In genomic region chr5:64281674-64282073, GRCm38 (mm10) we compare ENCODE assay signal across 32 mouse cellular contexts.
A peak's percentile ranks its signal among the peaks of the same experiment; 100 is the strongest.
DNase-seq lines count a peak whose midpoint lies in the region; ATAC-seq and TF ChIP-seq lines count a peak whose summit lies in the region.
"Had no signal": no experiment of that assay in that cellular context is flagged by ENCODE, and none has a peak within 500 bp of the region (broad histone marks: within the 10 kb centered on the region; RNA-seq: fewer than 3 reads in every experiment).

No protein-coding gene starts in this region.

- peak; percentile 68 for ATAC-seq in Patski
- peak; percentile 14; the same call in 1 of the 2 replicates for ATAC-seq in stomach, postnatal 0 days (ENCODE audit: low FRiP score, low TSS enrichment)
- ATAC-seq in midbrain, embryonic 15.5 days (replicated peaks), result no peak
- ATAC-seq: forebrain, embryonic 14.5 days; forebrain, postnatal 0 days; hindbrain, postnatal 0 days; inflammation-experienced regulatory T-cells, adult 6 months; intestine, embryonic 16.5 days had no signal

- TF ChIP-seq CTCF in gastrocnemius, adult 2 months (IDR thresholded peaks at IDR 0.05), result no peak
- no peak for TF ChIP-seq CTCF in Patski (IDR thresholded peaks at IDR 0.05)
- TF ChIP-seq CTCF in stomach, postnatal 0 days (IDR thresholded peaks at IDR 0.05; ENCODE audit: low read depth), result no peak

- peak; percentile 59 for DNase-seq in adrenal gland, adult 2 months
- DNase-seq in adrenal gland, adult 8-10 months, result no peak
- DNase-seq in gastrocnemius, adult 2 months, result no peak
- no peak for DNase-seq in gastrocnemius, adult 18-20 months (ENCODE audit: low spot score)
- no peak for DNase-seq in Patski (ENCODE audit: low read depth, low spot score)
- DNase-seq in stomach, postnatal 0 days (ENCODE audit: low spot score), result no peak
- no peak for DNase-seq in MN1 (ENCODE audit: low spot score)
- DNase-seq: adrenal gland, postnatal 25 days; cerebellum, adult 11-12 months; cerebellum, adult 8-10 months; cerebellum, postnatal 10 days; embryo, embryonic 11 days; forebrain, postnatal 0 days; gastrocnemius, postnatal 10 days; gastrocnemius, postnatal 36 days; heart, adult 2 months; heart, postnatal 14 days; heart, postnatal 4 days; kidney, adult 18-20 months had no signal

- no peaks in the 10 kb centered on the region for H3K9me3 ChIP-seq in stomach, postnatal 0 days (ENCODE audit: control insufficient read depth, low read length)
- no peaks in the 10 kb centered on the region for H3K9me3 ChIP-seq in midbrain, embryonic 15.5 days
- H3K9me3 ChIP-seq: embryonic facial prominence, embryonic 10.5 days; embryonic facial prominence, embryonic 13.5 days; G1E; heart, embryonic 10.5 days; heart, embryonic 13.5 days had no signal

- WGBS in stomach, postnatal 0 days, result 85% methylated on average over 7 of the region's 7 CpGs
- WGBS in midbrain, embryonic 15.5 days, result 94% methylated on average over 7 of the region's 7 CpGs

- 0 out of 2 replicates have a peak overlapping the region, but pooled peaks have one; percentile 1 for H3K27ac ChIP-seq in gastrocnemius, adult 2 months
- no peak overlapping the region for H3K27ac ChIP-seq in stomach, postnatal 0 days (replicated peaks)
- H3K27ac ChIP-seq in midbrain, embryonic 15.5 days, result no peak overlapping the region
- H3K27ac ChIP-seq: embryonic facial prominence, embryonic 10.5 days; embryonic facial prominence, embryonic 13.5 days; heart, adult 2 months; heart, embryonic 10.5 days; heart, embryonic 13.5 days; hindbrain, embryonic 14.5 days; hindbrain, postnatal 0 days had no signal

- H3K4me1 ChIP-seq in stomach, postnatal 0 days (replicated peaks; ENCODE audit: control insufficient read depth, insufficient read depth), result no peaks in the 10 kb centered on the region
- H3K4me1 ChIP-seq in midbrain, embryonic 15.5 days, result no peaks in the 10 kb centered on the region
- H3K4me1 ChIP-seq: embryonic facial prominence, embryonic 10.5 days had no signal

- in situ Hi-C loops in Patski (cut with MboI; ENCODE audit: low pct_unique_long_range_greater_than_20kb), result loop anchor here (5.0 to 10.0 kb wide), 2 partner anchors 221 to 583 kb away; no protein-coding TSS in a partner anchor

- H3K9ac ChIP-seq in stomach, postnatal 0 days (ENCODE audit: low read length), result no peak overlapping the region
- no peak overlapping the region for H3K9ac ChIP-seq in midbrain, embryonic 15.5 days
- H3K9ac ChIP-seq: embryonic facial prominence, embryonic 13.5 days; forebrain, postnatal 0 days; heart, embryonic 13.5 days; hindbrain, embryonic 14.5 days had no signal

- H3K4me2 ChIP-seq in stomach, postnatal 0 days (replicated peaks; ENCODE audit: low read depth), result no peak overlapping the region
- no peak overlapping the region for H3K4me2 ChIP-seq in midbrain, embryonic 15.5 days
- H3K4me2 ChIP-seq: embryonic facial prominence, embryonic 13.5 days; heart, embryonic 13.5 days; hindbrain, embryonic 14.5 days had no signal

- H3K4me3 ChIP-seq in gastrocnemius, adult 2 months, result no peak overlapping the region
- no peak overlapping the region for H3K4me3 ChIP-seq in stomach, postnatal 0 days (ENCODE audit: low read depth, low read length)
- H3K4me3 ChIP-seq in midbrain, embryonic 15.5 days, result no peak overlapping the region
- H3K4me3 ChIP-seq: embryonic facial prominence, embryonic 10.5 days; embryonic facial prominence, embryonic 13.5 days; erythroblast, embryonic 14.5 days; heart, adult 2 months; heart, embryonic 10.5 days; heart, embryonic 13.5 days had no signal

- POLR2A ChIA-PET in Patski (lab: Charles Lee), result interaction anchor here (0.7 kb wide), 1 partner anchor 92 kb away, joined by 3 read pairs; no protein-coding TSS in a partner anchor

- no peaks in the 10 kb centered on the region for H3K27me3 ChIP-seq in Patski
- H3K27me3 ChIP-seq in stomach, postnatal 0 days (ENCODE audit: control insufficient read depth, insufficient read depth, low read length), result no peaks in the 10 kb centered on the region
- H3K27me3 ChIP-seq in midbrain, embryonic 15.5 days (replicated peaks), result no peaks in the 10 kb centered on the region
- H3K27me3 ChIP-seq: CH12.LX; embryonic facial prominence, embryonic 13.5 days; heart, embryonic 13.5 days had no signal

- CTCF ChIA-PET in Patski (lab: Charles Lee), result interaction anchor here (1.1 to 2.1 kb wide), 5 partner anchors 11 to 585 kb away, joined by 3 to 7 read pairs (median 4); no protein-coding TSS in a partner anchor

- H3K36me3 ChIP-seq in stomach, postnatal 0 days (ENCODE audit: control insufficient read depth, insufficient read depth, low read length), result peaks cover 13% of the 10 kb centered on the region; the same call in 1 of the 2 replicates
- H3K36me3 ChIP-seq in midbrain, embryonic 15.5 days (replicated peaks), result no peaks in the 10 kb centered on the region

- intact Hi-C loops in gastrocnemius, adult 2 months (cut with DNase I), result loop anchor here (10.0 kb wide), 1 partner anchor 377 kb away; no protein-coding TSS in a partner anchor

- no peak for TF ChIP-seq EP300 in stomach, postnatal 0 days (optimal IDR thresholded peaks at IDR 0.05)
